Mouse (Mus musculus) kidney, embryonic 14.5 days (tissue): ENCODE measurements at regions not wholly inside any gene's neighbourhood (a gene's known extent, or its start where the extent isn't known, plus 50 kb on each side); places are given as distances from the start of the nearest gene placed in this dataset.

Source experiments
- ATAC-seq: fragments of 200-750 bp; cut with Nextera tagmentation; 2 replicates; pipeline ENCODE4 v1.8.0; 2017; ENCODE audit warnings: moderate number of reproducible peaks, mild to moderate bottlenecking, moderate TSS enrichment, moderate library complexity; ENCODE audit not compliant: low FRiP score, low TSS enrichment
- H3K27ac ChIP-seq: fragments of 300-500 bp; sonication (generic); 2 replicates; pipeline ENCODE4 v1.5.1; 2014; ENCODE audit warnings: low read depth, mild to moderate bottlenecking, low read length, moderate library complexity, mixed read lengths
- H3K27me3 ChIP-seq: fragments of 300-500 bp; sonication (generic); 2 replicates; pipeline ENCODE4 v1.6.1; 2014; ENCODE audit warnings: mild to moderate bottlenecking, low read length; ENCODE audit not compliant: control insufficient read depth, insufficient read depth
- H3K36me3 ChIP-seq: fragments of 300-500 bp; sonication (generic); 2 replicates; pipeline ENCODE4 v1.6.1; 2014; ENCODE audit warnings: low read length, mixed read lengths; ENCODE audit not compliant: control insufficient read depth, insufficient read depth
- H3K4me1 ChIP-seq: fragments of 300-500 bp; sonication (generic); 2 replicates; pipeline ENCODE4 v1.6.1; 2014; ENCODE audit warnings: low read length, mixed read lengths; ENCODE audit not compliant: control insufficient read depth, insufficient read depth
- H3K4me2 ChIP-seq: fragments of 300-500 bp; sonication (generic); replicated peaks from 2 replicates; pipeline ENCODE4 v1.6.1; 2014; ENCODE audit warnings: low read depth, mild to moderate bottlenecking, low read length
- H3K4me3 ChIP-seq: fragments of 300-500 bp; sonication (generic); 2 replicates; pipeline ENCODE4 v1.5.1; 2014; ENCODE audit warnings: mild to moderate bottlenecking, low read length
- H3K9ac ChIP-seq: fragments of 300-500 bp; sonication (generic); 2 replicates; pipeline ENCODE4 v1.6.1; 2014; ENCODE audit warnings: low read depth, mild to moderate bottlenecking, low read length, moderate library complexity
- H3K9me3 ChIP-seq: fragments of 300-500 bp; sonication (generic); 2 replicates; pipeline ENCODE4 v1.6.1; 2016; ENCODE audit warnings: low read length; ENCODE audit not compliant: control insufficient read depth
- WGBS: fragments of 180-500 bp; shearing (Covaris S2); extraction: QIAGEN DNeasy Blood & Tissue Kit; methylation state at CpG from one replicate; pipeline ENCODE4 v1.1.7; 2014; 5-methylcytosine and 5-hydroxymethylcytosine counted together

GRCm38 (mm10) chr9:33004536-33004935, 368.5 kb downstream of the Ets1 start:
- Histone ChIP-seq H3K4me2 (no peak overlapping the region), H3K27me3 (no peaks in the 10 kb centered on the region), H3K9me3 (no peaks in the 10 kb centered on the region), H3K9ac (no peak overlapping the region), H3K4me1 (0 out of 2 replicates have a peak, but pooled peaks cover 7% of the 10 kb centered on the region), H3K4me3 (no peak overlapping the region), H3K36me3 (no peaks in the 10 kb centered on the region), H3K27ac (no peak overlapping the region)
- no peak for ATAC-seq
- 97% methylated on average over 3 of the region's 3 CpGs for WGBS

- WGBS = 57% methylated on average over 3 of the region's 3 CpGs
- no peak for ATAC-seq
- no peaks in the 10 kb centered on the region for H3K9me3 ChIP-seq
- H3K4me2 ChIP-seq = no peak overlapping the region
- H3K27me3 ChIP-seq = no peaks in the 10 kb centered on the region
- no peak overlapping the region for H3K9ac ChIP-seq
- no peak overlapping the region for H3K4me3 ChIP-seq
- H3K27ac ChIP-seq = no peak overlapping the region
- no peaks in the 10 kb centered on the region for H3K36me3 ChIP-seq
- no peaks in the 10 kb centered on the region for H3K4me1 ChIP-seq
These were observed 371.5 kb downstream of the Ets1 start for GRCm38 (mm10) chr9:33007456-33008063.

- Histone ChIP-seq H3K27ac (no peak overlapping the region), H3K27me3 (no peaks in the 10 kb centered on the region), H3K9ac (no peak overlapping the region), H3K4me3 (no peak overlapping the region), H3K4me2 (no peak overlapping the region), H3K36me3 (no peaks in the 10 kb centered on the region), H3K4me1 (no peaks in the 10 kb centered on the region), H3K9me3 (no peaks in the 10 kb centered on the region)
- no peak for ATAC-seq
These were observed 375.2 kb downstream of the Ets1 start for GRCm38 (mm10) chr9:33011241-33011640.

GRCm38 (mm10) chr9:33035401-33035800, 399.4 kb downstream of the Ets1 start:
- Histone ChIP-seq H3K9ac (no peak overlapping the region), H3K4me2 (no peak overlapping the region), H3K4me1 (no peaks in the 10 kb centered on the region), H3K36me3 (no peaks in the 10 kb centered on the region), H3K27ac (no peak overlapping the region), H3K27me3 (no peaks in the 10 kb centered on the region), H3K9me3 (no peaks in the 10 kb centered on the region), H3K4me3 (no peak overlapping the region)
- ATAC-seq = no peak
- 64% methylated on average over 3 of the region's 3 CpGs for WGBS

GRCm38 (mm10) chr9:33039221-33039790, 403.3 kb downstream of the Ets1 start:
- H3K9ac ChIP-seq = no peak overlapping the region
- H3K36me3 ChIP-seq = no peaks in the 10 kb centered on the region
- no peak overlapping the region for H3K4me3 ChIP-seq
- no peak overlapping the region for H3K4me2 ChIP-seq
- no peak for ATAC-seq
- no peaks in the 10 kb centered on the region for H3K9me3 ChIP-seq
- 54% methylated on average over 4 of the region's 4 CpGs for WGBS
- no peaks in the 10 kb centered on the region for H3K27me3 ChIP-seq
- H3K27ac ChIP-seq = no peak overlapping the region
- no peaks in the 10 kb centered on the region for H3K4me1 ChIP-seq

GRCm38 (mm10) chr9:33050789-33051188, 414.8 kb downstream of the Ets1 start:
- H3K9ac ChIP-seq = no peak overlapping the region
- 89% methylated on average over 4 of the region's 4 CpGs for WGBS
- H3K4me1 ChIP-seq = no peaks in the 10 kb centered on the region
- no peaks in the 10 kb centered on the region for H3K36me3 ChIP-seq
- no peaks in the 10 kb centered on the region for H3K27me3 ChIP-seq
- no peak for ATAC-seq
- H3K4me3 ChIP-seq = no peak overlapping the region
- H3K9me3 ChIP-seq = no peaks in the 10 kb centered on the region
- H3K4me2 ChIP-seq = no peak overlapping the region
- H3K27ac ChIP-seq = no peak overlapping the region

- no peaks in the 10 kb centered on the region for H3K9me3 ChIP-seq
- H3K4me3 ChIP-seq = no peak overlapping the region
- H3K27ac ChIP-seq = no peak overlapping the region
- no peaks in the 10 kb centered on the region for H3K4me1 ChIP-seq
- WGBS = 81% methylated on average over 6 of the region's 6 CpGs
- H3K9ac ChIP-seq = no peak overlapping the region
- no peak for ATAC-seq
- H3K4me2 ChIP-seq = no peak overlapping the region
- no peaks in the 10 kb centered on the region for H3K36me3 ChIP-seq
- H3K27me3 ChIP-seq = no peaks in the 10 kb centered on the region
These were observed 424.7 kb downstream of the Ets1 start for GRCm38 (mm10) chr9:33060636-33061264.

- Histone ChIP-seq H3K9ac (no peak overlapping the region), H3K4me1 (no peaks in the 10 kb centered on the region), H3K4me3 (no peak overlapping the region), H3K4me2 (no peak overlapping the region), H3K36me3 (no peaks in the 10 kb centered on the region), H3K9me3 (no peaks in the 10 kb centered on the region), H3K27me3 (no peaks in the 10 kb centered on the region), H3K27ac (no peak overlapping the region)
- WGBS = 74% methylated on average over 4 of the region's 4 CpGs
- ATAC-seq = no peak
These were observed 426.5 kb downstream of the Ets1 start for GRCm38 (mm10) chr9:33062476-33062875.

- Histone ChIP-seq H3K9me3 (no peaks in the 10 kb centered on the region), H3K4me3 (no peak overlapping the region), H3K27me3 (no peaks in the 10 kb centered on the region), H3K9ac (no peak overlapping the region), H3K27ac (no peak overlapping the region), H3K36me3 (no peaks in the 10 kb centered on the region), H3K4me1 (no peaks in the 10 kb centered on the region), H3K4me2 (no peak overlapping the region)
- 91% methylated on average over 3 of the region's 3 CpGs for WGBS
- no peak for ATAC-seq
These were observed 429.3 kb downstream of the Ets1 start for GRCm38 (mm10) chr9:33065331-33065730.
